Mouse (Mus musculus): ENCODE results near the gene Gpr182.

The Gpr182 gene

GRCm38 (mm10) chr10:127738151-127738882, 13.2 kb downstream of the Gpr182 start:
- DNase-seq (ENCODE audit: extremely low spot score): no peak

DNA sequence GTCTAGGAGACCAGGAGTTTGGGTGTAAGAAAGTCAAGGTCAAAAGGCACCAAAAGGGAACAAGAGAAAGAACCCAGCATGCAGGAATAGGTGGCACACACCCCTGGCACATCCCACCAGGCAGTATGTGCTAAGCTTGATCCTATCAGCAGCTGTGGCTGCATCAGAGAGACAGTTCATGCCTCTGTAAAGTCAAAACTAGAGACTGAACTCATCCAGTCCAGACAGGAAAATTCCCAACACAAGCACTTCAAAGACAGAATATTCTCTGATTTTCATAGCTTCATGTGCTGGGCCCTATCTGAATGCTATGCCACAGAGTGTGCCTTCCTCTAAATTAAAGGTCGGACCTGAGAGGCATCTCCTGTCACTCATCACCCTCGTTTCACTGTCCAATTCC, 14.0 kb downstream of the Gpr182 start:
- DNase-seq (ENCODE audit: extremely low spot score): no peak

GRCm38 (mm10) chr10:127736916-127737315, 14.6 kb downstream of the Gpr182 start:
- no peak for DNase-seq (ENCODE audit: extremely low spot score)

- DNase-seq (ENCODE audit: extremely low spot score): no peak
These were observed 15.3 kb downstream of the Gpr182 start for GRCm38 (mm10) chr10:127736266-127736665.

- DNase-seq (ENCODE audit: extremely low spot score): no peak
These were observed 17.1 kb downstream of the Gpr182 start for GRCm38 (mm10) chr10:127734434-127734833.

GRCm38 (mm10) chr10:127731397-127731796, 20.1 kb downstream of the Gpr182 start:
- DNase-seq (ENCODE audit: extremely low spot score): no peak

GRCm38 (mm10) chr10:127730933-127731310, 20.6 kb downstream of the Gpr182 start:
- no peak for DNase-seq (ENCODE audit: extremely low spot score)

GRCm38 (mm10) chr10:127730285-127730932, 21.1 kb downstream of the Gpr182 start:
- DNase-seq (ENCODE audit: extremely low spot score): no peak

GRCm38 (mm10) chr10:127728437-127728836, 23.1 kb downstream of the Gpr182 start:
- DNase-seq (ENCODE audit: extremely low spot score): no peak

DNA sequence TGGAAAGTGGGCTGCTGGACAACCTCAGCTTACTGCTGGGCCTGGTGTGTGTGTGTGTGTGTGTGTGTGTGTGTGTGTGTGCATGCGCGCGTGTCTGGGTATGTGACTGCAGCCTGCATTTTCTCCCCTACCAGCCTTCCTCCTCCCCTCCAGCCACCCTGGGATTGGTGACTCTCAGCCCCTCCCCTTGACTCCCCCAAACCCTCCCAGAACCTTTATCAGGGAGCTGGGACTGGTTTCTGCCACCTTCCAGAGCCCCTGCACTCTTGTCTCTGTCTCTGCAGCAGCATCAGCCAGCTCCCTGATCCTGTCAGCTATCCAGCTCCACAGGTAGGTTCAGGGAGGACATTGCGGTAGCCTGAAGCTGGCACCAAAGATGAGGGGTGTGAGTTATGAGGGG, 26.4 kb downstream of the Gpr182 start:
- no peak for DNase-seq (ENCODE audit: extremely low spot score)

GRCm38 (mm10) chr10:127724178-127724577, 27.4 kb downstream of the Gpr182 start, which contains the start of gene Tac2:
Gene Tac2 (plus strand): TSS chr10:127724478.
- DNase-seq (ENCODE audit: extremely low spot score): no peak

DNA sequence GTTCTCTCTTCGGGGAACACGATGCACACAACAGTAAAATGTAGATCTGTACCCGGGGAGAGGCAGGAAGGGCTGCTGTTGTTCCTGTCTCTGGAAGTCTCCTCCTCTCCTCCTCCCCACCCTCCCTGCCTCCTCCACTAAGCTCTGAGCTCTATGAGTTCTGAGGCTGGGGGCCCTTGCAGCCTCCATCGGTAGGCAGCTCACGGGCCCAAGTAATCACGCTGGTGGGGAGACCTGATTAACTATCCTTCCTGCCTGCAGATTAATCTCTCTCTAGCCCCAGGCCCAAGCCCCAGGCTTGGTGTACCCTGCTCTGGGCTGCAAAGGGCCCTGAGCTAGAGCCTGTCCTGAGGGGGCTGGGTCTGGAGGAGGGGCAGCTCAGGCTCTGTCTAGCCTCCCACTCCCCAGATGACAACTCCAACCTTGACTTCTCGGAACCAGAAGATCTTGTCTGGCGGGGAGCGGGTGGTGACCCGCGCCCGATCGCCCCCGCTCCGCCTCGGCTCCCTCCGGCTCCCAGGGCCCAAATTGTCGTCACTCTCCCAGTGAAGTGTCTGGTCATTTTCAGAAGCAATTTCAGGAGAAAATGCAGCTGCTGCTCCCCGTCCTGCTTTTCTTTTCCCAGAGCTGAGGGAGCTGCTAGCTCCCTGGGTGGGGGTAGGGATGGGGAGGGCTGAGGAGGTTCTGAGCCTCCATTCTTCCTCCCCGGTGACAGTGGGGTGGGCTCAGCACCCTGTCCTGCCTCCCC, 29.7 kb downstream of the Gpr182 start:
- no peak for DNase-seq (ENCODE audit: extremely low spot score)

DNA sequence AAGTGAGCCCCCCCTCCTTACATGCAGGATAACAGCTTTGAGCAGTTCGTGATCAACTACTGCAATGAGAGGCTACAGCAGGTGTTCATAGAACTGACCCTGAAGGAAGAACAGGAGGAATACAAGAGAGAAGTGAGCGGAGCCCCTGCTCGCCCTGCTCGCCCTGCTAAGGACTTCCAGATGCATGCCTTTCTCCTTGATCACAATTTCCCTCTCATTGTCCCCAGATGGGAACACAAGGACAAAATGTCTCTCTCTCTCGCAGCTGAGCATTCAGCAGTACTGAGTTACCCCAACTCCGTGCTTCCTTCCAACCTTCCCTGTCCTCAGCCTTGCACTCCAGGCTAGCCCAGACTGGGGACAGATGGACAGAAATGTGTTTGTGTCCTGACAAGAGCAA, 38.8 kb downstream of the Gpr182 start:
- DNase-seq (ENCODE audit: extremely low spot score): no peak

DNA sequence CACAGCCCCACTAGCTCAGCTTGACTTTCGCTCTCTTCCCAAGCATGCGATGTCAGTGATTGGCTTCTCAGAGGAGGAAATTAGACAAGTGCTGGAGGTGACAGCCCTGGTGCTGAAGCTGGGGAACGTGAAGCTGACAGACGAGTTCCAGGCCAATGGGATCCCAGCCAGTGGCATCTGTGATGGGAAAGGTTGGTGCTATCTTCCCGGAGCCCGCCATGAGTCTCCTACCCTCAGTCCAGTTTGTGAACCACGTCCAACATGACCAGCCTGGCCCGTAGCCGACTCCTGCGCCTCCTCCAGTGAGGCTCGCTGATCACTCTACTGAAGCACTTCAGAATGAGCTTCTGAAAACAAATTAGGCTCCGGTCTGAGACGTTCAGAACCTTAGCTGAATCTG, 41.2 kb downstream of the Gpr182 start:
- no peak for DNase-seq (ENCODE audit: extremely low spot score)

GRCm38 (mm10) chr10:127708850-127709370, 42.6 kb downstream of the Gpr182 start:
- DNase-seq (ENCODE audit: extremely low spot score): no peak

DNA sequence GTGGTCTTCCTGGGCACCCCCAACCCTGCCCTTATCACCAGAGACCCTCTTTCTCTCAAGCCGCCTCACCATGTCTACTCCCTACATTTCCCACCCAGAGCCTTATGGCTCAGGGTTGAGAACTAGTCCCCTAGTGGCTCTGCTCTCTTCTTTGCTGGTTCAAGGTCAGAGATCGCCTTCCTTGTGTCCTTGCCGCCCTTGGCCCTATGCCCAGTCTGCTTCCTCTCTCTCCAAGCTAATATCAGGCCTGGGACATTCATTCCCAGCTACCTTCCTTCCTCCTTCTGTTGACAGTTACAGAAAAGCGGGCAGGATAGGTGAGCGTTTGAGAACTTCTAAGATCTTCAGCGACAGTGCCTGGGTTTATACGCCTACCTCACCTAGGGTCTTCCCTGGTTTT, 43.8 kb downstream of the Gpr182 start:
- no peak for DNase-seq (ENCODE audit: extremely low spot score)

DNA sequence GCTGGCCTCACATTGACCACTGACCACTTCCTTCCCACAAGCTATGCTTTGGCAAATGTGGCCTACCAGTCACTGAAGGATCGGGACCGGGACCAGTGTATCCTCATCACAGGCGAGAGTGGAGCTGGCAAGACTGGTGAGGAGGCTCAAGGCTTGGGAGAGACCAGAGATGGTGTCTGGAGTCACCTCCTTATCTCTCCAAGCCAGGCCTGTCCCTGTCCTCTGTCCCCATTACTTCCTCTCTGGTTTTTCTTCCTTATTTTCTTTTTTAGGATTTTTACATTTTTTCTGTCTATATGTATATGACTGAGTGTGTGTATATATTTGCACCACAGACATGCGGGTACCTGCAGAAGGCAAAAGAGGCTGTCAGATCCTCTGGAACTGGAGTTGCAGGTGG, 45.7 kb downstream of the Gpr182 start:
- DNase-seq (ENCODE audit: extremely low spot score): no peak

- DNase-seq (ENCODE audit: extremely low spot score): no peak
These were observed 46.7 kb downstream of the Gpr182 start, which contains the start of gene Myo1a for GRCm38 (mm10) chr10:127704766-127705220. Gene Myo1a (plus strand): TSS chr10:127705170.

GRCm38 (mm10) chr10:127704293-127704692, 47.2 kb downstream of the Gpr182 start:
- DNase-seq (ENCODE audit: extremely low spot score): no peak

- DNase-seq (ENCODE audit: extremely low spot score): no peak
These were observed 48.2 kb downstream of the Gpr182 start for GRCm38 (mm10) chr10:127703299-127703698.

DNA sequence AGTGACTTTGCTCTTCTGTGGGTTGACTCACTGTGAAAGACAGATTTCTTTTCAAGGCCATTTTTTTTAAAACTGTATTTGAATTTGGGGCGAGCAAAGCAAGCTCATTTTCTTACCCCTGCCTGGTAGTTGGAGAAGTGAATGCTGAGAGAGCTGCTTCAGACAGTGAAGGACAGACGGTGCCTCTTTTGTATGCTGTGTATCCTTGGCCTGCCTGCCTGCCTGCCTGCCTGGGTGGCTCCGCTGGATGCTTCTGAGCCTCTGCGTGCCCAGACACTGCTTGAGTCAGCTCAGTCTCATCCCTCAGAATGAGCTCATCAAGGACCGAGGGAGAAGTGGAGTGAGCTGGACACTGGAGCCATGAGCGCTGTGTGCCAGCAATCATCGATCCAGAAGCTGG, 52.6 kb downstream of the Gpr182 start:
- no peak for DNase-seq (ENCODE audit: extremely low spot score)

Data from embryo, embryonic 9.5 days (tissue).